Mouse (Mus musculus) bone marrow, adult 2 months (tissue): Measurements from ENCODE around the gene Srbd1.

Experiments used
- CTCF ChIP-seq: fragments of 200-500 bp; IDR thresholded peaks from 2 replicates; pipeline ENCODE4 v1.5.1; 2011; ENCODE audit warnings: low read length, control low read depth; ENCODE audit not compliant: control insufficient read depth, insufficient read depth
- POLR2A ChIP-seq: fragments of 200-500 bp; IDR thresholded peaks from 2 replicates; pipeline ENCODE4 v1.6.1; 2011; ENCODE audit warnings: low read depth, mild to moderate bottlenecking, control low read depth, low read length, borderline replicate concordance; ENCODE audit not compliant: control insufficient read depth

- TF ChIP-seq CTCF (no peak), POLR2A (no peak)
Observed at GRCm38 (mm10) chr17:86187777-86188176, 42.8 kb upstream of the Srbd1 start.
